Mouse (Mus musculus): ENCODE data around the gene Ylpm1.

Gene Ylpm1

DNA sequence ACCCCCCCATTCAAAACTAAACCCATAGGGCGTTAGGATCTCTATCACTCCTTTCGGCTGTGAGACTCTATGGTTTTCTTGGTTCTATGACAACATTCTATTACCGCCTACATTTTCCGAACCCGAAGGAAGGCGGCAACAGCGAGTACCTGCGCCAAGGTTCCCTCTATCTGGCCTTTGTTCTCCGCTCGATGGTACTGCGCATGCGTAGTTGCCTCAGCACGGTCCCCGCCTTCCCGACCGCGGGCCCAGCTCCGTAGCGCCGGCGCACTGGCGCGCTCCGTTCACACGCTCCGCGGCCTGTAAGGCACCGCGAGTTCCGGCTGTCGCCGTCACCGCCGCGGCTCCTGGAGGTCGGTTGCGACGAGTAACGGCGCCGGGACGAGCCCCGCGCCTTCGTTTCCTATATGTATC is at the start of gene Ylpm1:
Ylpm1 (plus strand) TSS at position 239 of the 414 bp plus-strand sequence.
- peak; percentile 96 for ATAC-seq (ENCODE audit: low TSS enrichment)

DNA sequence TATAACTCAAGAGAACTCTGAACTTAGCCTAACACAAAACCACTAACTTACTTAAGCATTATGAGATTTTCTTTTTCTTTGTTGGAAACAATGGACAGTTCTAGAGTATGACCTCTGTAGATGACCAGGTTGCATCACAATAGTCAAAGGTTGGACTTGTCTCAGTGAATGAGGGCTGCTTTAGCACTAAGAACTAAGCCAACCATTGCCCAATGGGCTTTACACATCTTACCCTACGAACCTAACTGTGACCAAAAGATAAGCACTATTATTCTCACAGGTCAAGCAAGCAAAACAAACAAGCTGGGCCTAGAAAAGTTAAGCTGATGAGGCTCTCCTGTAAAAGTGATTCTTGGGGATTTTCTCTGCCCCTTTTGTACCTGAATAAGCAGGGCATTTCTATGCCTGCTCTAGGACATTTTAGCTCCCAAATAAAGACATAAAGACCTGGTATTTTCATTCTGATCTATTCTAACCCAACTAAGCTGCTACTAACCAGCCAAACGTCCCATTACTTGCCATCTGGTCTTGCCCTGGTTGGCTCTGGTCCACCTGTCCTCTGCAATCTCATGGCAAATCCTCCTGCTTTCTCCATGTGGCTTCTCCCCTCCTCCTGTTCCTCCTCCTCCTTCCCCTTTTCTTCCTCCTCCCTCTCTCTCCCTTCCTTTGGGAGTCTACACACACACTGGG is 48.1 kb upstream of the Ylpm1 start:
- no peak for ATAC-seq (ENCODE audit: low TSS enrichment)

DNA sequence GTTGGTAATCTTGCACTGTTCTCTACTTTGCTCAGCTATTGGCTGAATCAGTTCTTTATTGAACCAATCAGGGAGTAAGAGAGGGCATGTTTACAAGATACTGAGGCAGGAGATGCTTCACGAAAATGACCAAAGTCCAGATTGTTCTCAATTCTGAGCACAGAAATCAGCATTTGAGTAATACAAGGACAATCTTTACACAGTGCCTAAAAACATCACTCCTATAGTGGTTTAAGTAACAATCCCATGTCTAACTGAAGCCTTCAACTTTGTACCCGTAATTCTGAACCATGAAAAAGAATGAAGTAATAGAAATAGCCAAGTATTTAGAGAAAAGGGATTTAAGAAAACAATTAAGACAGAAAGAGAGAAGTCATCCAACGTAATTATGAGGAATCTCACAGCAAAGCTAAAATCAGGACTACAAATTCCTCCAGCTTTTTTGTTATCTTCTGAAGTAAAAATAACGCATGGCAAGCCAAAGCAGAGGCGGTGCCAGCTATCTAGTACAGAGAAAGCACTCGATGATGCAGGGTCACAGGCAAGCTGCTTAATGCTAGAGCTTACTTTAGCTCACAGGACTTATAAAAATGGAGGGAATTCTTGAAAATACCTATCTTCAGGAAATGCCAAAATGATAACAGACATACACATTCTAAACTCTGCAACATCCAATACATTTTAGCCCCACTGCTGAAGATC is 47.4 kb upstream of the Ylpm1 start:
- no peak for ATAC-seq (ENCODE audit: low TSS enrichment)

DNA sequence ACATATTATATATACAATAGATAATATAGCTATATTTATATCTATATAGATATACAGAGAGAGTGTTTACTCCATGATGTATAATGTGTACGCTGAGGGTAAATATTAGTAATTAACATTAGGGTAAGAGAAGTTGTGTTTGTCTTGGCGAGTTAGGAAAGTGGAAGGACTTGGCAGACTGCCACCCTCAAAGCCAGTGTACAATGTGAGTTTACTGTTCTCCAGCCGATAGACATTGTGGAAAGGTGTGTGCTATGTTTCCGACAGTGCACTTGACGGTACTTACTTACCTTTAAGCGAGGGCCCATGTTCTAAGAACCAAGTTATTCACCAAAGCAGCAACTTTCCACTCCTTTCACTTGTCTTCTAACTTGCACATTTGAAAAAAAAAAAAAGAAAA is 45.4 kb upstream of the Ylpm1 start:
- ATAC-seq (ENCODE audit: low TSS enrichment), result no peak

DNA sequence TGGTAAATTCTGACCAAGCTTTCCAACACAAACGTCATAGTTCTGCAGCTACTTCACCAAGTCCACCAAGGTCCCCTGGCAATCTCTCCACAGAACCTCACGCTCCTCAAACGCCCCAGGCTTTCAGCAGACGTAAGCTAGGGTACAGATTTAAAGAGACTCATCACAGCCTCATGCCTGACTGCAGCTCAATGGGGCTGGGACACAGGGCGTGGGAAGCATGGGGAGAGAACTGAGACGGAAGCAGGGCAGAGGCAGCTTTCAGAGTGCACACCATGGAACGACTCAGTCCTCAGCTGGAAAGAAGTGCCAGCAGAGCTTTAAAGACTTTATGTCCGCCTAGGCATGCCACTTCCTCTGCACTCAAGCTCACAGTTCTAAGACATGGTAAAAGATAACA is 44.6 kb upstream of the Ylpm1 start:
- ATAC-seq (ENCODE audit: low TSS enrichment), result no peak

DNA sequence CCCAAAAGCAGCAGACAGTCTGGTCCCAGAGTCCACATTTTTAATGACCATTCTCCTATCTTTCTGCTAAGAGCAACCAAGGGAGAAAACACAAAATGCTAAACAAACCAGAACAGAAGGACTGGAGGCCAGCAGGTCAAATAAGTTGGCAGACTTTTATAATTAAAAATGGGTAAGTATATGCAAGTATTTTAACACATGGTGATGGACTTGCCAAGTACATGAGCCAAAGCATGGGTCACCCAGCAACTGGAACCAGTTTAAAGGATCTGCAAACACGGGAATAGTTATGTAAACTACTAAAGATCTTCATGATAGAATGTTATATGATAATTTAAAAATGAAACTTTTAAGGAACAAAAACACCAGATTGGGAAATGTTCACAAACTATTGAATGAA is 43.8 kb upstream of the Ylpm1 start:
- ATAC-seq (ENCODE audit: low TSS enrichment), result no peak

DNA sequence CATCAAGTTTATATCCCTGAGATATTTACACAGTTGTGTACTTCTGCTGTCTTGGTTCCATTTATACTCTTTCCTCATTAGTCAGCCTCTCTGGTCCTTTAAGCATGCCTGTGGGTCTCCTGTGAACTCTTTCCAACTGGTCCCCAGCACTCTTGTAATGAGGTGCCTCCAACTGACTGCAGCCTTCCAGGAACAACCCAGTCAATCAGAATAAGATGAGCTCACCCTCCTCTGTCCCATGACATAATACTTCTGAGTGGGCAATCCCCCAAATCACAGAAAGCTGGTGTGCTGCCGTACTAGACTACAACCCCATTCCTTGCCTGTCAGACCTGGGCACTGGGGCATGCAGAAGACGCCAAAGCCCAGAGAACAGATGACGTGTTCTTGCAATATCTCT is 39.8 kb upstream of the Ylpm1 start:
- no peak for ATAC-seq (ENCODE audit: low TSS enrichment)

DNA sequence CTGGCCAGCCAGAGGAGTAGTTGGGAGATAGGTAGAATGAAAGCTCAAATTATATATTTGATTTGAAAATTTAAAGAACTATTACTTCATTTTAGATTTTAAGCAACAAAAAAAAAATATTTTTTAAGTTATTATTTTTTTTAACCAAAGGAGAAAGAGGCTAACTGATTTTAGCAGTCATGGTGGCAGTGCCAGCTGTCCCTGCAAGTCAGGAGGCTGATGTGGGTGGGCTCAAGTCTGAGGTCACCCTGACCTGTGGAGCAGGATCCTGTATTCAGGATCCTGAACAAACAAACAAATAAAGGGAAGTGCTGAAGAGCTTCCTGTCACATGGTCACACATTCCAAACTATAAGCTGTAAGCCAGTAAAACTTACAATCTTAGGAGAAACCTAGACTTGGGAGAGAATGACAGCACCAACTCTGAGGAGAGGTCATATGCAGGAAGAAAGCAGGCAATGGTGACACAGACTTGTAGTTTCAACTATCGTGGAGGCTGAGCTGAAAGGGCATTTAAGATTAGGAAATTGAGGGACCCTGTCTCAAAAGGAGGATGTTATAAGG is 37.2 kb upstream of the Ylpm1 start:
- no peak for ATAC-seq (ENCODE audit: low TSS enrichment)

DNA sequence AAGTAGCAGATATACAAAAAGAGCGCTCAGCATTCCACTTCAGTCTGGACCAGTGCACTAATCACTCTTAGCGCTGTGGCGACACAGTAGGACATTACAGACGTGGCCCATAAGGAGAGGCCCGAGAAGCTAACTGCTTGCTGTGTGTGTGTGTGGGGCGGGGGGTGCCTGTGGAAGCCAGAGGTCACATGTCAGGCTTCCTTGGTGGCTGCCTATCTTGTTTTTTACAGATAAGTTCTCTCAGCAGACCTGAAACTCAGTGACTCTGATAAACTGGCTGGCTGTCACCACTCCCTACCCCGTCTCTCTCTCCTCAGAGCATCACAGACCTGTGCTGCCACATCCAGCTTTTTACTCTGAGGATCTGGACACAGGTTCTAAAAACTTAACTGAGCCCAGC is 33.5 kb upstream of the Ylpm1 start:
- no peak for ATAC-seq (ENCODE audit: low TSS enrichment)

DNA sequence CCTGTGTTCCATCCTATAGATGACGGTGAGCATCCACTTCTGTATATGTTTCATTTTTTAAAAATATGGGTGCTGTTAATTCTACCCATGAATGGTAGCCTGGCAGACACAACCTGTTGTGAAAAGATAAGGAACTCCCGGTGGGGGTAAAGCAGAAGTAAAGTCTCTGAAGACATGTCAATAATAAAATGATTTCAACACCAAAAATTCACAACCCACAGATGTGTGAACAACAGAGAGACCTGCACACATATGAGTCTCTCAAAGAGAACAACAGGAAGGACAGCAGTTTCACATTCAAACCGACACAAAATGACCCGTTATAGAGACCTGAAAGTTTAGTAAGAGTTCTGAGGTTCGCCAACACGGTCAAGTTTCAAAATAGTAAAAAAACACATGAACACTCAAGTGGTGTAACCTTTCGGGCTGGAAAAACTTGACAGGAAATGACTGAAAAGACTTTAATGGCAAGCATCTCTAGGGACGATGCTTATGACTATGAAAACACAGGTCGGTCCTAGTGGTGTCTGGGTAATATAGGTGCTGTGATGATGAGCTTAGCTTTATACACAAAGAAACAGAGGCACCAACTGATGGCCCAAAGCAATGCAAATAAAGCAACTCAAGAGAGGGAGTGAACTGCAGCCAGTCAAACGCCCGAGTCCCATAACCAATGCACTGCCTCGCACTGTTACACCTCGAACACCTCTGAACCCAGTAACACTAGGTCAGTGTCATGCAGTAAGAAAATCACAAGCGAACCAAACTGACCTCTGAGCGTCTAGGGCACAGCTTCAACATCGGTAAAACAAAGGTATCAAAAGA is 27.1 kb upstream of the Ylpm1 start:
- ATAC-seq (ENCODE audit: low TSS enrichment), result no peak

DNA sequence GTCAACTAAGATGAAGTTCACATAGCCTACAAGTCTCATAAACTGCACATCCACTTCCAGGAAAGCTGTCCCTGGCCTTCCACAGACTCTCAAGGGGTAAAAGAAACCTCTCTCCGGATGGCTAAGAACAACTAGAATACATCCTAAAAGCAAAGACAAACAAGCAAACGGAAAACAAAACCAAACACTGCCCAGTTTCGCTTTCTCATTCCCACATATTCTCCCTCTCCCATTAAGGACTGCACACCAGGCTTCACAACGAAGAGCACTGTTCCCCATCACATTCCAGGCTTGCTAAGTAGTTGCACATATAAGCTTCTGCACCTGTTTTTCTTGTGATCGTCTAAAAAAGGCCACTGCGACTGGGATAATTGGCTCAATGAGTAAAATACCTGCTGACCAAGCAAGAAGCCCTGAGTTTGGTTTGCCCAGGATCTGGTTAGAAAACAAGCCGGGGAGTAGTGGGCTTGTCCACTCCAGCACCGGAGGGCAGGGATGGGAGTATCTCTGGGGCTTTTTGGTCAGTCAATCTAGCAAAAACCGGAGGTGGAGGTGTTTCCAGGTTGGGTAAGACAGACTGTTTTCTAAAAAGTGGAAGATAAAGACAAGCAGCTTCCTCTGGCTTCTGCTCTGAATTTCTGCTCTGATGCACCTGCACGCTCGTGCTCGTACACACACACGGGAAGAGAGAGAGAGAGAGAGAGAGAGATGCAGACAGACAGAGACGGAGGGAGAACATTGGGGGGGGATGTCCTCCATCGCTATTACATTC is 26.3 kb upstream of the Ylpm1 start:
- ATAC-seq (ENCODE audit: low TSS enrichment), result no peak

DNA sequence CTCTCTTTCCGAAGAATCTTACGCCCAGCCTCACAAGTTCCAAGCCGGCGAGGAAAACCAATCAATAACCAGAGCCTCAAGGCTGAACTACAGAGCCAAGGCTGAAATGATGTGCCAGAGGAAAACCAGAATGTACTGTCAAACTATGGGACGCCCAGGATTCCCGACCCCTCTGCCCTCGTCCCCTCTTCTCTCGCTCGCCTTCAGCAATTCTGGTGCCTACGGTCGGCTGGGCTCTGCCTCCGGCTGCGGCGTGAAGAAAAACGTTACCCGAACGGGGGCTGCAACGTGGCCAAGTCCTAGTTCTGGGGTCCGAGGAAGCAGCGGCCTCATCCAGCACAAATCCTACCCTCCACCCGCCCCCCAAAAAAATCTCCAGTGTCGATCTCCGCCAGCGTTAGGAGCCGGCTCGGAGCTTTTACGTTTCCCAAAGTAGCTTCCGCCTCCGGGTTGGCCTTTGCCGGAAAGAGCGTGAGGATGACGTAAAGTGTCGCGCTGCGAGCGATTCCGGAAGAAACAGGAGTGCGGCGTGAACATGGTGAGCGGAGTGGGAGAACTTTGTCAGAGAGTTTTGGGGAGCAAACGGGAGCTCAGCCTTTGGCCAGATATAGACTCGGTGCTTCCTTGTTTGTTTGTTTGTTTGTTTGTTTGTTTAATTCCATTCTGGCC is 25.6 kb upstream of the Ylpm1 start, which contains the start of the genes Fcf1 and Arel1:
Fcf1 (plus strand) TSS at position 470 of the 669 bp plus-strand sequence.
Arel1 (minus strand) TSS at position 473 of the 669 bp plus-strand sequence.
- ATAC-seq (ENCODE audit: low TSS enrichment), result peak; percentile 95

DNA sequence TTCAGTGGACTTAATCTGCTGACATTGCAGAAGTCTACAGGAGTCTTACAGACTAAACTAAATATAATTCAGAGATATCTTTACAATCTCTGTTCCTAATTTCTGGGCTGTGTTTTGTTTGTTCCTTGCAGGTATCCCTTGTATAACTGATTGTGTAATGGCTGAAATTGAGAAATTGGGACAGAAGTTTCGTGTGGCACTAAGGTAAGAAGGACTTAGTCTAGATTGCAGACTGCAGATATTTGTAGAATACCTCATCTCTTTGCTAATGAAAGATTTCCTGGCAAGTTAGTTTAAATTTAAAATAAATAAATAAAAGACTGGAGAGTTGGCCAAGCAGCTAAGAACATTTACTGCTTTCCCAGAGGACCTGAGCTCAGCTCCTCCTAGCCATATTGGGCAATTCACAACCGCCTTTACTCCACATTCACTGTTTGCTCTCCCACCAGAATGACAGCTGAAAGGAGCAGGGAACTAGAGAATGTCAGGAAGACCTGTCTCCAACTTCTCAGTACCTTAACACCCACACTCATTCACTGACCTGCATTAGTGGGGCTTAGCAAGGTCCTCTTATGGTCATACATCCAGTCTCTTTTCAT is 16.8 kb upstream of the Ylpm1 start:
- no peak for ATAC-seq (ENCODE audit: low TSS enrichment)

DNA sequence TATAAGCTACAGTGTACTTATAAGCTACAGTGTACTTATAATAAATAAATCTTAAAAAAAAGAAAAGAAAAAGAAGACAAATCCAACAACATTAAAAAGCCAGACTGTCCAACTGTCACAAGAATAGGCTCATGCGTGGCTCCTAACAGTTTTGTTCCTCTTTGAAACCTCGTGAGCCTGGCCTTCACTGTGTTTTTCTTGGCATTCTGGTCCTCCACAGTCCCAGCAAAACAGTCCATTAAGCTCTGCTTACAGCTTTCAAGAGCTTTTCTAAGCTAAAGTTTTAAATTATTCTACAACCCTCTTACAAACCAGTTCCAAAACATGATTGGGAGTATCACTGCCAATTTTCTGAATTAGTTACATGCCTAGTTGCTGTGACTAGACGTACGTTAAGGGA is 6.7 kb upstream of the Ylpm1 start:
- ATAC-seq (ENCODE audit: low TSS enrichment), result no peak

DNA sequence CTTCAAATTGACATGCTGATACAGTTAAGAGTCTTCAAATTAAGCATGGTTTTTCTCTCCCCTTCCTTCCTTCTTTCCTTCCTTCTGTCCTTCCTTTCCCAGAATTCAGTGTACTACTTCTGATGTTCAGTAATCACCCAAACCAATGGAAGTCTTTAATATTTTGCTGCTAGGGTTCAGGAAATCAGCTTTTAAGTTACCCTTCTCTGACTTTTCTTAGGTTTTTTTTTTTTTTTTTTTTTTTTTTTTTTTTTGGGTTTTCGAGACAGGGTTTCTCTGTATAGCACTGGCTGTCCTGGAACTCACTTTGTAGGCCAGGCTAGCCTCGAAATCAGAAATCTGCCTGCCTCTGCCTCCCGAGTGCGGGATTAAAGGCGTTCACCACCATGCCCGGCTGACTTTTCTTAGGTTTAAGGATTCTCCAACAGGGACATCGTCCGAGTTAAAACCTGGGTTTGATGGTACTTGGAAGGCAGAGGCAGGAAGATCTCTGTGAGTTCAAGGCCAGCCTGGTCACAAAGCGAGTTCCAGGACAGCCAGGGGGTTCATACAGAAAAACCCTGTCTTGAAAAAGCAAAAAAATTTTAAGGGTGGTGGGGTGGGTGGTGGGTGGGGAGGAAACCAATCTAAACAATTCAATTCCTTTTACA is 884 bp upstream of the Ylpm1 start:
- no peak for ATAC-seq (ENCODE audit: low TSS enrichment)

DNA sequence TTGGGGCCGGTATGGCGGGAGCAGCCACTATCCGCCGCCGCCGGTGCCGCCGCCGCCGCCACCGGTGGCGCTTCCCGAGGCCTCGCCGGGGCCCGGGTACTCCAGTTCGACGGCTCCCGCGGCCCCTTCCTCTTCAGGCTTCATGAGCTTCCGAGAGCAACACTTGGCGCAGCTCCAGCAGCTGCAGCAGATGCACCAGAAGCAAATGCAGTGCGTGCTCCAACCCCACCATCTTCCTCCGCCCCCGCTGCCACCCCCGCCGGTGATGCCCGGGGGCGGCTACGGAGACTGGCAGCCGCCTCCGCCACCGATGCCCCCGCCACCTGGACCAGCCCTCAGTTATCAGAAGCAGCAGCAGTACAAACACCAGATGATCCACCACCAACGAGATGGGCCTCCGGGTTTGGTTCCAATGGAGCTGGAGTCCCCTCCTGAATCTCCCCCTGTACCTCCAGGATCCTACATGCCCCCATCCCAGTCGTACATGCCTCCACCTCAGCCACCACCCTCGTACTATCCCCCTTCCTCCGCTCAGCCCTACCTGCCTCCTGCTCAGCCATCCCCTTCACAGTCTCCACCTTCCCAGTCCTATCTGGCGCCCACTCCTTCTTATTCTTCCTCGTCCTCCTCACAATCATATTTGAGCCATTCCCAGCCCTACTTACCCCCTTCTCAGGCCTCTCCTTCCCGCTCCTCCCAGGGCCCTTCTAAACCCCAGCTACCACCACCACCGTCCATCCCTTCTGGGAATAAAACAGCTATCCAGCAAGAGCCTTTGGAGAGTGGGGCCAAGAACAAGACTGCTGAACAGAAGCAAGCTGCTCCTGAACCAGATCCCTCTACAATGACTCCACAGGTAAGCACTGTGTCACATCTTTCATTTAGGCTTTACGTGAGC is 629 bp downstream of the Ylpm1 start:
- ATAC-seq (ENCODE audit: low TSS enrichment), result peak; percentile 42

DNA sequence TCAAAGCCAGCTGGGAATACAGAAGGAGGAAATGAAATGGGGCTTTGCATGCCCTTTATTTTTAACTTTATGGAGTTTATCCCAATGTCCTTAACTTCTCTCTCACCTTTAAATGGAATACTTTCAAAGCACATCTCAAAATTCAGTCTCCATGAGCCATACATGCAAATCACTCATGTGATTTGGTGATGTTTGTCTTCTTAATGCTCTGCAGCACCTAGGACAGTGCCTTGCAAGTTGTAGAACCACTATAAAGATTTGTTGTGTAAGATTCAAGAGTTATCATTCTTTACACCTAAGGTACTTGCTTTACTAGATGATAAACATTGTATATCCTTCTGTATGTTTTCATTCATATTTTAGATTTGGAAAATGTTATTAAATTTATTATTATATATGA is 2.9 kb downstream of the Ylpm1 start:
- no peak for ATAC-seq (ENCODE audit: low TSS enrichment)

DNA sequence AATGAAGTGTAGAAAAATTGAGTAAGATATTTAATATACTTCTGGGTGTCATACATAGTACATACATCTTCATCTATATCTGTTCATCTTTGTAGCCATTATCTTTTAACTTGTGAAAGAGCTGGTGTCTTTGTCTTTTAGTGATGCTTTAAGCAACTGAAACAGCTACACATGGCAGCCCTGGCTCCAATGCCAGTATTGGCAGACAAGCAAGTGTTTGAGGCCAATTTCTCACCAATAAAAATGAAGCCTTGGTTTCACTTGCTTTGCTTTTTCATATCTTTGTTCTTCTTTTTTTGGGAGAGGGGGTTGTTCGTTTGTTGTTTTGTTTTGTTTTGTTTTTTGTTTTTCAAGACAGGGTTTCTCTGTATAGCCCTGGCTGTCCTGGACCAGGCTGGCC is 10.1 kb downstream of the Ylpm1 start:
- no peak for ATAC-seq (ENCODE audit: low TSS enrichment)

DNA sequence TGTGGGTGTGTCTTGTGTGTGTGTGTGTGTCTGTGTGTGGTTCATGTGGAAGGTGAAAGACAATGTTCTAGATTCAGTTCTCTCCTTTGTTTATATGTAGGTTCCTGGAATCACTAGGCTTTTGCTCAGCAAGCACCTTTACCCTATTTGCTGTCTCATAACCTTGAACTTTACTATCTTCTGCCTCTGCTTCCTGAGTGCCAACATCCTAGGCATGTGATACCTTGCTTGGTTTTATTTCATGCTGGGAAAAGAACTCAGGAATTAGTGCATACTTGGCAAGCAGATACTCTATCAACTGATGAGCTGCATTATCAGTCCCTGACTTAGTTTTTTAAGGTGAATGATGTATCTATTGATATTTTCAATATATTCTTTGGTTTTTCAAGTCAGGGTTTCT is 10.9 kb downstream of the Ylpm1 start:
- no peak for ATAC-seq (ENCODE audit: low TSS enrichment)
